Mouse (Mus musculus) right cerebral cortex, adult 18-20 months (tissue): ENCODE measurements around the gene S100pbp.

Source experiments
- DNase-seq: peaks from one replicate; pipeline ENCODE4 v3.0.0; 2022; ENCODE audit warnings: mixed read lengths

Gene S100pbp

GRCm38 (mm10) chr4:129124652-129125146 lies 64.8 kb downstream of the S100pbp start:
- DNase-seq: peak; percentile 70

DNA sequence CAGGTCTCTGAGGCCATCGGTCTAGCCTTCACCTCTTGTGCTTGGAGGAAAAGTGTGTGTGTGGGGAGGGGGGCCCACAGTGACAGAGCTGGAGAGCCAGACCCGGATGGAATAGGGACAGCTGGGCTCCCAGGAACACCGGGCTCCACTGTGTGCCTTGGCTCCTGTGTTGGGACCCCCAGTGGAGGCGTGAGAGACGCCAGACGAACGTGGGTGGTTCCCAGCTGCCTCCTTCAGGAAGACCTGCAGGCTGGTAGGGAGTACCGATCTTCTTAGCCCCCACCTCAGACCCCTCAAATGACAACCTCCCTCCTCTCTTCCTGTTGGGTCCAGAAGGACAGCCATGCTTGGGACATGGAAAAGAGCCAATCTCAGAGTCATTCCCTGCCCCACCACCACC lies 66.8 kb downstream of the S100pbp start:
- no peak for DNase-seq

DNA sequence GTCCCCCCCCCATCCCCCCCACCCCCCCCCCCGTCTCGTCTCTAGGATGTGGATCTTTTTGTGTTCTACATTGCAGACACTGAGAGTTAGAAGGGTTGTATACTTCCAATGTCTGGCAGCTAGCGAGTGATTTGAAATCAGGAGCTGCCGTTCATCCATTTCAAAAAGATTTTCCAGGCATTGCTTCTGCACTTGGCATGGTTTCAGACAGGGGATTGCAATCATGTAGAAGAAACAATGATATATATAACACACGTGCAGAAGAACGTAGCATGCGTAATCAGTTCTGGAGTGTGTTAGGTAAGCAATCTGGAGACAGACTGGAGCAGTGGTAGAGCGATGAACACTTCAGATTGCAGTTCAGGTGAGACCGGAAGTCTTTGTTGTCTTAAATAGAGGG lies 67.4 kb downstream of the S100pbp start:
- DNase-seq: no peak

DNA sequence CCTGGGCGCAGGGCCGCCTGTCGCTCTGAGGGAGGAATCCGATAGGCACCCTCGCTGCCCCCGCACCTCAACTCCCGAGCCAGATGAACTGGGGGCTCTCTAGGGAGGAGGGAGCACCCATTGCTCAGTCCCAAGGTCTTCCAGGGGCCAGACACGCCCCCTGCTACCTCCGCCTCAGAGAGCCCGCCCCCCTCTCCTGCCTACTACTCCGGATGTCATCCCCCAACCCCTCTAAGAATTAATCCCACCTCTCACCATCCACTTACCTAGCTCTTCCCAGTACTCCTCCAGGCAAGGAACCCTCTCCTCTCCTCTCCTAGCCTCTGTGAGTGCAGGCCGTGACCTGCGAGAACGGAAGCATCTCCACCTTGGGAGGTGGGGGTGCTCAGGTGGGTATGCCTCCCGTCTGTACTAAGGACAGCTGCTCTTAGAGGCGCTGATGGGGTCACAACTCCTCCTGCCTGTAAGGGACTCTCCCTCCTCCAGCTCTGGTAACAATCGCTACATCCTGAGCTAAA lies 67.9 kb downstream of the S100pbp start, which contains the start of gene Hpca:
TSS of gene Hpca (minus strand) at position 468 of the 518 bp plus-strand sequence.
- DNase-seq: no peak

- DNase-seq: peak; percentile 76
Observed at GRCm38 (mm10) chr4:129120520-129121445, 68.7 kb downstream of the S100pbp start.

DNA sequence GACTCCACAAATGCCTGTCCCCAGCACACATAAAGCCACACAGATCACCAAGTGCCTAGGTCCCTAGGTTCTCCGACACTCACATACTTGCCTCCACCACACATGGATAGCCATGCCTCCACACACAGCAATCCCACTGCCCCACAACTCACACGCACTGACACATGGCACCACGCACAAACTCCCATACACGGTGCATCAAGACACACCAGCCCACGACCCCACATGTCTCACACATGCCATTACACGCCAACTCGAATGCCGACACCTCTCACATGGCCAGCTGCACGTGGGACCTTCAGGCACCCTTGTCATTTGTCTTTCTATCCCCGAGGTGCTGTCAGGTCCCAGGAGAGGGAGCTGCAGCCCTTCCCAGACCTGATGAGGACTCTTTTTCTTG lies 69.8 kb downstream of the S100pbp start:
- no peak for DNase-seq

DNA sequence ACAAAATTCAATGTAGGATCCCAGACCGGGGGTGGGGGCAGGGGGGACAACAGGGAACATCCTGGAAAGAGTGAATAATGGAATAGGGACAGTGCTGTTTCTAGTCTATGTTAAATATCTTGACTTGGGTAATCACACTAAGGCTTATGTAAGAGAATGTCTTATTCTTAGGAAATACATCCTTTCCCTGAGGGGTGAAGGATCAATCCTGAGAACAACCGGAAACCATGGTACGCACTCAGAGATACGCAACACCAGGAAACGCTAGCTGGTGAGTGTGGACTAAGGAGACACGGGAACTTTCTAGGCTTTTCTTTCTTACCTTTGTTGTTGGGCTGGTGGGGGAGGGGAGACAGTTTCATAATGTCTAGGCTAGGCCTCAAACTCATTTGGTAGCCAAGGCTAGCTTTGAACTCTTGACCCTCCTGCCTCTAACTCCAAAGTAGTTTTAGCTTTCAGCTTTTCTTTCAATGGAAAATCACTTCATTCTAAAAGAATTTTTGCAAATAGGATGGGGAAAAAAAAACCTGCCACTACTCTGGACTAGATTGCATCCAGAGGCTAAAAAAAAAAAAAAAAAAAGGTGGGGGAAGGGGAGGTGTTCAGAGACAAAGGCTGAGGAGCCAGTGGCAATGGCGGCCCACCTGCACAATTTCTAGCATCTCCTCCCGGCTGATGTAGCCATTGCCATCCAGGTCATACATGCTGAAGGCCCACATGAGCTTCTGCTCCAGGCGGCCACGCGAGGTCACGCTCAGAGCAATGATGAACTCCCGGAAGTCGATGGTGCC lies 71.6 kb downstream of the S100pbp start:
- DNase-seq: no peak

DNA sequence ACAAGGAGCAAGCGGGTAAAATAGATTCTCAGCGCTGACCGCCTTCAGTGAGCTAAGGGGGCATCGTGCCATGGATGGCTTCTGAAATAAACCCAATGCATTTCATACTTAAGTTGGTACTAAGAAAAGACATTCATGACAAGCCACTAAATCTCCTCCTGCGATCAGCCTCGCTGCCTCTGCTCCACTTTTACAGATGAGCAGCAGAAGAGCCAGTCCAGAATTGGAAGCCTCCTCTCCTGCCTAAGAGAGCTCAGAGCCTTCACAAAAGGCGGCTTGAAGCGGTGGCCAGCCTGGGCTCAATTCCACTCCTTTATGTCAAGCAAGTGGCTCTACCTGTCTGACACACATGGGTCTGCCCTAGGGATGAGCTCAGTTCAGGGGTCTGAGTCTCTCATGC lies 72.8 kb downstream of the S100pbp start:
- no peak for DNase-seq

GRCm38 (mm10) chr4:129113083-129113988 lies 76.2 kb downstream of the S100pbp start:
- peak; percentile 94 for DNase-seq

GRCm38 (mm10) chr4:129112231-129112630 lies 77.3 kb downstream of the S100pbp start:
- no peak for DNase-seq

DNA sequence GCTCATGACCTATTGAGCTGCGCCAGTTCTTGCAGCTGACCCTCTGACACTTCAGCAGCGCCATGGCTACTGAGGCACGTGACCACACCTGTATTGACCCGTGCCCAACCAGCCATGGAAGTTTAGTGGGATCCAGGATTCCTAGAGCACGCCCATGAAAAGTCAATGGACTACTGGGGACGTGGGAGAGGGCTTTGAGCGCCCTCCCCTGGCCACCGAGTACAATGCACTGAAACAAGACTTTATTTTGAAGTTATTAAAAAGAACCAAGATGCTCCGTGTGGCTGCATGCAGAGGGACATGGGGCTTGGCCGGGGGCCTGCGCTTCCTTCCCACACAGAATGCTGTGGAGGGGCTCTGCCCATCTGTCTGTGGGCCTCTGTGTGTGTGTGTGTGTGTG lies 78.2 kb downstream of the S100pbp start:
- no peak for DNase-seq

GRCm38 (mm10) chr4:129110804-129111203 lies 78.7 kb downstream of the S100pbp start:
- no peak for DNase-seq

- DNase-seq: no peak
Observed at GRCm38 (mm10) chr4:129108624-129109023, 80.9 kb downstream of the S100pbp start.

- DNase-seq: no peak
Observed at GRCm38 (mm10) chr4:129107348-129107899, 82.1 kb downstream of the S100pbp start.

GRCm38 (mm10) chr4:129106073-129106472 lies 83.5 kb downstream of the S100pbp start:
- no peak for DNase-seq

DNA sequence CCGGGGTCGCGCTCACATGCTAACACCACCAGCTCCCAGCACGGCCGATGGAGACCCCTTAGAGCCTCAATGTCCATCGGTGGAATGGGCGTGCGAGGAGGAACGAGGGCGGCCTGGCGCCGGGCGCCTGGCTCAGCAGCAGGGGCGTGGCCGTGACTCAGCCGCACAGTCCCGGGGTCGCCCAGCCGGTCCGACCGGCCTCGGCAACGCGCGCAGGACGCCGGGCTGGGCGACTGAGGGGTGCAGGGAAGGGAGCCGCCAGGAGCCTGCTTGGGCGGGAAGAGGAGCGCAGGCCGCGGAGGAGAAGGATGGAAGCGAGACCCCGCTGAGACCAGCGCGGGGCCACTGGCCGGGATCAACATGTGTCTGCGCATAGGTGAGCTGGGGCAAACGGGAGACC lies 84.2 kb downstream of the S100pbp start, which contains the start of gene Tmem54:
TSS of gene Tmem54 (plus strand) at position 193 of the 400 bp plus-strand sequence.
- no peak for DNase-seq

GRCm38 (mm10) chr4:129102133-129102829 lies 87.2 kb downstream of the S100pbp start:
- no peak for DNase-seq
